Mouse (Mus musculus) telencephalon, adult 2 months (tissue): ENCODE measurements around the gene Lmbr1.
"Not testable (repeated sequence)": the region's sequence is repeated elsewhere in the genome, so short reads cannot be mapped to it uniquely, and the experiment has no call there.

ENCODE experiments used
- DNase-seq: peaks from one replicate; pipeline ENCODE4 v3.0.0-alpha.2; 2011; ENCODE audit warnings: low read depth, low spot score

Lmbr1 gene

GRCm38 (mm10) chr5:29378298-29379036, at the start of gene Lmbr1:
Lmbr1 (minus strand) TSS chr5:29378390.
- peak; percentile 88 for DNase-seq

GRCm38 (mm10) chr5:29423330-29423729, 45.1 kb upstream of the Lmbr1 start:
- not testable (repeated sequence) for DNase-seq

DNA sequence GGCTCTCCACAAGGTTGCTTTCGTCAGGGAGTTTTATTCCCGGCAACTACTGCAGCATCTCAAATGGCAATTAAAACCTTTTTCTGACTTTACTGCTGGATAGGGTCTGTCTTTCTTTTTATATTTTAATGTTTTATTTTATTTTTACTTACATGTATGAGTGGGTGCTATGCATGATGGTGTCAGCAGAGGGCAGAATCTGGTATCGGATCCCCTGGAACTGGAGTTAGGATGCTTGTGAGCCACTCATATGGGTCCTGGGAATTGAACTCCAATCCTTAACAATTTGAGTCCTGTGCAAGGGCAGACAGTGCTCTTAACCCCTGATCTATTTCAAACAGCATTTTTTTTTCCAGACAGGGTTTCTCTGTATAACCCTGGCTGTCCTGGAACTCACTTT, 34.9 kb upstream of the Lmbr1 start:
- DNase-seq, result no peak

- DNase-seq, result no peak
These were observed 32.7 kb upstream of the Lmbr1 start for GRCm38 (mm10) chr5:29410854-29411253.

DNA sequence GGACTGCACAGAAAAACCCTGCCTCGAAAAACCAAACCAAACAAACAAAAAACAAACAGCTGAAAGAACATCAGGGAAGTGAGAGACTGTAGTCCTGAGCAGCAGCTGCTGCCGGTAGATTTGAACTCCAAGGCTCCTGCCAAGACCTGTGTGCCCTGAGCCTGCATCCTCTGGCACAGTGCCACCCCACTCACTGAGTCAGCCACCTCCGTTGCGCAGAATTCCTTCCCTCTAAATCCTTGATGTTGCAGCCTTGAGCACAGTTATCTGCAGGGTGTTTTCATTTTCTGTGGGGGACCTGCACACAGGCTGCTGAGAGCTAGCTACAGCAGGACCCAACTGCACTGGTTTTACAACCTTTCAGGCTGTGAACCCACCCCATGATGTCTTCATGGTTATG, 20.2 kb upstream of the Lmbr1 start:
- no peak for DNase-seq

GRCm38 (mm10) chr5:29388944-29389765, 11.0 kb upstream of the Lmbr1 start:
- peak; percentile 32 for DNase-seq

DNA sequence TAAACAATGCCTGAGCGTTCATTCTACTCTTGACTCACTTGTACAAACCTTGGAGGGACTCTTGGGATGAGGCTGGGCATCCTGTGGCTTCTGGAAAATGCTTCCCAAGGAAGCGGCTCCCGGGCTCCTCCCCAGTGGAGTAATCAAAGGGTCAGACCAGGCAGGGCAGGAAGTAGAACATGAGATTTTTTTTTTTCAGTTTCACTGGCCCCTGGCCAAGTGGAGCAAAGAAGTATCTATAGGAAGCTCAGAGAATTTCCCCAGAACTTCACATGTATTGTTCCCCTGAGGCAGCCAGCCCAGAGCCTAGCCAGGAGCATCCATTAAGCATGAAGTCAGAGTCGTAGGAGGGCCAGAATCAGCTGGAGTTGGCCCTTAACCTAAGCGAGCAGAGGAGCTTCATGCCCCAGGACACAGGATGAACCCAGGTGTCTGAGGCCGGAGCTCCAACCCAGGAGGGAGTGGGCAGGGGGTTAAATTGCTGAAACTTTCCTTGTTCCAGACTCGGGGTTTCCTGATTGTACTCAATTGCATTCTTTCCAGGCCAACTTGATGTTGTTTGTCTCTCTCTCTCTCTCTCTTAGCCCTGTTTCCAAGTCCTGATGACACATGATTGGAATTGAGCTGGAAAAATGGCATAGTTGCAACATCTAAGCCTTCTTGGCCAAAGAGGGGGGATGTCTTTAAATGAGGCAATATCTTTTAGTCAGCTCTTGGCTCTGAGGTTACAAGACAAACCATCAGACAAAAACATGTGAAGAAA, 10.2 kb upstream of the Lmbr1 start:
- no peak for DNase-seq

GRCm38 (mm10) chr5:29387591-29387990, 9.4 kb upstream of the Lmbr1 start:
- no peak for DNase-seq

GRCm38 (mm10) chr5:29382776-29383175, 4.6 kb upstream of the Lmbr1 start:
- DNase-seq, result no peak

- no peak for DNase-seq
These were observed 1.9 kb upstream of the Lmbr1 start for GRCm38 (mm10) chr5:29380091-29380490.

GRCm38 (mm10) chr5:29377590-29378297, 446 bp downstream of the Lmbr1 start:
- DNase-seq, result peak; percentile 26

- no peak for DNase-seq
These were observed 14.7 kb downstream of the Lmbr1 start for GRCm38 (mm10) chr5:29363511-29363910.

- no peak for DNase-seq
These were observed 42.4 kb downstream of the Lmbr1 start for GRCm38 (mm10) chr5:29335836-29336235.

DNA sequence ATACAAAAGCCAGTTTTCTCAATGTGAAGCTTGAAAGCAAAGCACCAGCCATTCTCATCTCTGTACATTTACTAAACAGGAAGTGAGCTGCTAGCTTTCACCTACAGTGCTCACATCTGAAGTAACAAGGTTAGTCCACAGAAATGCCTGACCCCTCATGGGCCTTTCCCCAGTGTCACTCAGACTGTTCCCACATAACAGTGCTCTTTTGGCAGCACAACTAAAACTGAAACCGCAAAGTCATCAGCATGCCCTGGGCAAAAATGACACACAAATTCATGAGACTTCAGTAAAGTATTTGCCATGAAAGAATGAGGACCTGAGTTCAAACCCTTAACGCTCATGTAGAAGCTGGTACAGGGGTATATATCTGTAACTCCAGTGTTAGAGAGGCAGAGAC, 55.7 kb downstream of the Lmbr1 start:
- DNase-seq, result no peak

DNA sequence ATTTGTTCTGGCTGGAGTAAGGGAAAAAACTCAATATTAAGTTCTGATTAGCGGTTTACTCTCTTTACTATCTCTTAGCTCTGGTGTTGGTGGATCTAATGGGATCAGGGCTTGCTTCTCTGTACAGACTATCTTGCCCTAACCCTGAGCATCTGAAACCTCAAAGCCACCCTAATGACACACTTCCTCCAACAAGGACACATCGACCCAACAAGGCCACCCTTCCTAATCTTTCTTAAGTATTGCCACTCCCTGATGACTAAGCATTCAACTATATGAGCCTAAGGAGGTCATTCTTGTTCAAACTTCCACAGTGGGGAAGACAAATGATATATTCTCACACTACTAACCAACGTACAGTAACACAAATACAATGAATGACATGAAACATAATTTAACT, 69.0 kb downstream of the Lmbr1 start:
- DNase-seq, result no peak

DNA sequence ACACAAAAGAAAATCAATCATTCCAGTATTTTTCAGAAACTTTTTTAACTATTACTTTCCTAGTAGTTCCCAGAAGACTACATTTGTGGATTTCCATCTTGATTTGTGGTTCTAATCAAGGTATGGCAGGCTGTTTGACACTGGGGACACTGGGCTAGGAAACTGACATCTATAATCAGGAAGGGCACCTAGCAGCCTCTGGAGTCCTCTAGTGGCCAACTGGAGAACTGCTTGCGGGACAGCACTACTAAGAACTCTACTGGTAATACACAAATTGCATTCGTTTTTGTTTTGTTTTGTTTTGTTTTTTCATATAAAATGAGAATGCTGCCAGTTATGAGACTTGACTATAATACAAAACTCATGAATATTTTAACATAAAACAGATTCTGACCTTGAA, 85.0 kb downstream of the Lmbr1 start:
- DNase-seq, result no peak

- no peak for DNase-seq
These were observed 88.1 kb downstream of the Lmbr1 start for GRCm38 (mm10) chr5:29290110-29290509.

GRCm38 (mm10) chr5:29289703-29290102, 88.5 kb downstream of the Lmbr1 start:
- no peak for DNase-seq

- DNase-seq, result no peak
These were observed 97.1 kb downstream of the Lmbr1 start for GRCm38 (mm10) chr5:29281081-29281480.

- DNase-seq, result no peak
These were observed 103.4 kb downstream of the Lmbr1 start for GRCm38 (mm10) chr5:29274746-29275145.

DNA sequence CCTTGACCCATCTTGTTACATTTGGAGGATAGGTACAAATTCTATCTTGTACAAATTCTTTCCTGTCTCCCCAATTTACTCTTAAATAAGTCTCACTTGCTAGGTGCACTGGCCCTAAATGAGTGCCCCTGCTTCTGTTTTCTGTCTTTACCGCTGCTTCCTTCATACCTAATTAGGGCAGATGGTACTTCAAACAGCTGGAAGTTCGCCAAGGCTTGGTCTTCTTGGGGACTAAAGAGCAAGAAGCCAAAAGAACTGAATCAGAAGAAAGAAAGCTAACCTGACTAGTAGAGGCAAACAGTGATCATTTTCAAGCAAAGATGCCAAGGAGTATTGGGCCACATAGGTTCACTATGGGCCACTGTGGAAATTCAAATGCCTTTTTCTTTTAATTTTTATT, 104.8 kb downstream of the Lmbr1 start:
- no peak for DNase-seq

GRCm38 (mm10) chr5:29270879-29271278, 107.3 kb downstream of the Lmbr1 start:
- no peak for DNase-seq
